Mouse (Mus musculus) adrenal gland, adult 2 months (tissue): ENCODE measurements around the gene Sys1. TPM values are rescaled to one million over a fixed set of nuclear protein-coding genes. Genes with fewer than 3 reads are reported as not detected.
A peak's percentile ranks its signal among the peaks of the same experiment; 100 is the strongest.

ENCODE experiments used
- DNase-seq: peaks from one replicate; pipeline ENCODE4 v3.0.0; 2021
- long read RNA-seq: library from polyadenylated mRNA; stranded (forward); transcript quantifications from one replicate; pipeline ENCODE4 v2.0.0, GENCODE M21; 2021
- polyA plus RNA-seq: library from polyadenylated mRNA; depleted of rRNA; stranded (reverse); fragments of >200 nt; gene quantifications from 2 replicates; pipeline ENCODE4 v1.2.3, GENCODE M21; 2012; rRNA removed
- total RNA-seq, 2 experiments: library from RNA; stranded (reverse); gene quantifications; 2 replicates each; pipeline ENCODE4 v1.2.3; 2021

Sys1 gene
- total RNA-seq, result 10 to 100 TPM; 24.5 to 34.0 TPM
- 299 and 335 TPM in 2 replicates for polyA plus RNA-seq
- long read RNA-seq, transcript Sys1-201 (4 exons, 1,606 nt), result major isoform, 50 of 57 reads
- long read RNA-seq, partial matches to known transcripts, result 7 of 57 reads
- long read RNA-seq, other reads (novel, unspliced or antisense), result 0 of 57 reads

DNA sequence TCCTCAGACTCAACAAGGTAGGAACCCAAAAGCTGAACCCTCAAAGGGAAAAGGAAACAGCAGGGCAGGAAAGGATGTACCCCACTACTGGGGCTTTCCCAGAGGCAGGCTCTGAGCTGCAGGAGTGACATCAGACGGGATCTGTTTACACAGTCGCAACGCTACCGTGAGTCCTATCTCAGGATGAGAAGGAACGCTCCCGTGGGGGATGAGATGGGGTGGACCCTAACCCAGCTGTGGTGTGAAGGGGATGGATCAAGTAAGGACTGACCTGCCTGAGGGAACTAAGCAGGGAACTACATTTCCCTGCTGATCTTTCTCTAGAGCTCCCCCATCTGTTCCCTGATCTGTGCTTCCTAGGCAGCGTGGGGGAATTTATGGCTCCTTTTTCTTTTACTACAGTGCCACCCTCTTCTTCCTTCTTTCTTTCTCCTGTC lies at the start of gene Sys1:
Gene Sys1 (plus strand): TSS at position 101 of the 437 bp plus-strand sequence.
- peak; percentile 54 for DNase-seq

DNA sequence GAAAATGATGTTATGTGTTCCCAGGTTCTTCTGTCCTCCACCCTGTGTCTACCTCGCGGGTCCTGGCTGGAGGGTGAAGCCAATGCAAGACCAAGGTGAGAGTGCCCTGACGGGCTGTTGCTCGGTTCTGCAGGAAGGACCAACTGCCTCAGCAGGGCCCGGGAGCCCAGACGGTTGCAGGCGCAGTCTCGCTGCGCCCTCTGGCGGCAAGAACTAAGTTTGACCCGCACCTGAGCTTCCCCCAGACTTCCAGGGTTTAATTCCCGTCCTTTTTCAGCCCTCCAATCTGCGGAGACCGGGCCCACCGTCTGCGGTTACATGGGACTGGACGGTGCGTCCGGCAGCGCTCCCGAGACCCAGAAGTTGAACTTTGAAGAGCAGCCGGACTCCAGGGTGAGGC lies 49.1 kb upstream of the Sys1 start:
- DNase-seq, result peak; percentile 70

DNA sequence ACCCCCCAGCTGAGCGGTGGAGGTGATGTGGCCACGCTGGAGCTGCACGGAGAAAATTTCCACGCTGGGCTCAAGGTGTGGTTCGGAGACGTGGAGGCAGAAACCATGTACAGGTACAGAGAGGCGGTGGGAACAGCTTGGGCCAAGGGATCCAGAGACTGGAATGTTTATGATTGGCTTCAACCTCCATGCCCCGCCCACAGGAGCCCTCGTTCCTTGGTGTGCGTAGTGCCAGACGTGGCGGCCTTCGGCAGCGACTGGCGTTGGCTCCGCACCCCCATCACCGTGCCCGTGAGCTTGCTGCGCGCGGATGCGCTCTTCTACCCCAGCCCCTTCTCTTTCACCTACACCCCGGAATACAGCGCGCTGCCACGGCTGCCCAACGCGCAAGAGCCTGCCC lies 42.6 kb upstream of the Sys1 start:
- DNase-seq, result no peak

DNA sequence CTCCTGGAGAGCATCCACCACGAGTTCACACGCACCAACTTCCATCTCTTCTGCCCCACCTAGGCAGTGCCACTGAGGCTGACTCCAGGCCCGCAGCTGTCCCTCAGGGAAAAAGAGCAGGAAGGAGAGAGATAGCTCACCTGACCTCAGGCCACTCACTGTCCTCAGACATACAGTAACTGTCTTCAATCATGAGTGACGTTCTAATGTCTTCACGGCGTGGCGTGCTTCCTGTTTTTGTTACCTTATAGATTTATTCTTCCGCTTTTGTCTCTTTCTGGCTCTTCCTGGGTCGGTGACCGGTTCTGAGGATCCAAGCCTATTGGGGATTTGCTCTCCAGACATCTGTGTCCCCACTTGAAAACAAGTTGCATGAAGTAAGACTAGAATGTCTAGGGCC lies 42.2 kb upstream of the Sys1 start:
- no peak for DNase-seq

DNA sequence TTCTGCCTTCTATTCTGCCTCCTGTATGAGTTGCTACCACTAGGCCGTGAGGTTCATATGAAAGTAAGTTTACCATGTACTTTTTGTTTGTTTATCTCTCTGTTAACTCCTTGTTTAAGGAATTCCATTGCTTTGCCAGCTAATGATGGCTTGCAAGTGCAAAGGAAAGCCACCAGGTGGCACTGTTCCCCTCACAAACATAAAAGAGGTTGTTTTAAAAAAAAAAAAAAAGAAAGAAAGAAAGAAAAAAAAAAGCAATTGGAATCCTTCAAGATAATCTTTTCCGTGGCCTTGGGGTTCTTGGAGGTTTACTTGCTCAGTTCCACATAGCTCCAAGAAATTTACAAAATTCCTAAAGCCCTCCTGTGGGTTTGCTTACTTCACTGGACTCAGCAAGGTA lies 39.6 kb upstream of the Sys1 start:
- no peak for DNase-seq

DNA sequence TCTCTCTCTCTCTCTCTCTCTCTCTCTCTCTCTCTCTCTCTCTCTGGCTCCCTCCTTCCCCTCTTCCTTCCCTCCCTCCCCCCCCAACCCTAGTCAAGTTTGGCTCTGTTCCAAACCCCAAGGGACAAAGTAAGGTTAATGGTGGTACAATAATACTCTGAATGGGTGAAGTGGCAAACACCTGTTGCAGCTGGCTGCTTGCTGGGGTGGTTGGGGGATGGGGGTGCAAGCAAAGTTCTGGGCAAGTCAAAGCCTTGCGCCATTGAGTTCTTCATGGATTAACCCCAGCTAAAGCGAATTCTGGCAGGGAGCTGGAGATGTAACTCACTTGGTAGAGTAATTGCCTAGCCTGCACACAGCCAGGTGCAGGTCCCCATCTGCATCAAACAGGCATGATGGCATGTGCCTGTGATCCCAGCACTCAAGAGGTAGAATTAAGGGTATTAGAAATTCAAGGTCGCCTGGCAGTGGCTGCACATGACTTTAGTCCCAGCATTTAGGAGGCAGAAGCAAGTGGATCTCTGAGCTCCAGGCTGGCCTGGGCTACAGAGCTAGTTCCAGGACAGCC lies 38.4 kb upstream of the Sys1 start:
- no peak for DNase-seq

DNA sequence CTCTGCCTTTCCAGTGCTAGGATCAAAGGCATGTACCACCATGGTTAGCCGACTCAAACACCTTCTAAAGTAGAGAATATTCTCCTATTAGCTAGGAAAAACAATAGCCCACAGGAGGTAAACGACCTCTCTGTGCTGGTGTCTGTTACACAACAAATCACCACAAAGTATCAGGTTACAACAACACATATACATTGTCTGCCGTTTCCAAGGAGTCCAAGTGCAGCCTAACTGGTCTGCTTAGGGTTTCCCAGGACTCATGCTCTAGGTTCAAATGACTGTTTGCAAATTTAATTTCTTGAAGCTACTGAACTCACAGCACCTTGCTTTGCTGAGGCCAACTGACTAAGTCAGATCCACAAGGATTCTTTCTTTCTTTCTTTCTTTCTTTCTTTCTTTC lies 37.3 kb upstream of the Sys1 start:
- no peak for DNase-seq

DNA sequence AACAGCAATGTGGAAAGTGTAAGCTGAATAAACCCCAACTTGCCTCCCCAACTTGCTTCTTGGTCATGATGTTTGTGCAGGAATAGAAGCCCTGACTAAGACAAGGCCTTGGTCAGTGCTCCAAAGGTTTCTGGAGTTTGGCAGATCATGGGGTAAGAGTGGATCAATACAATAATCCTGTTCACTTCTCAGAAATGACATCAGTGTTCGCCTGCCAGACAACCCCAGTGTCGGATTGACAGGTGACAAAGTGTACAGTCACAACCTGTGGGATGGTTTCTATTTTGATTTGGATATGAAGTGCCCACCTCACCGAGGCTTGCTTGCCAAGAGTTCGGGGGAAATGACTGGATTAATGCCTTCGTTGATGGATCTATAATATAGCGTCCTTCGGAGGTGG lies 35.5 kb upstream of the Sys1 start:
- DNase-seq, result no peak

DNA sequence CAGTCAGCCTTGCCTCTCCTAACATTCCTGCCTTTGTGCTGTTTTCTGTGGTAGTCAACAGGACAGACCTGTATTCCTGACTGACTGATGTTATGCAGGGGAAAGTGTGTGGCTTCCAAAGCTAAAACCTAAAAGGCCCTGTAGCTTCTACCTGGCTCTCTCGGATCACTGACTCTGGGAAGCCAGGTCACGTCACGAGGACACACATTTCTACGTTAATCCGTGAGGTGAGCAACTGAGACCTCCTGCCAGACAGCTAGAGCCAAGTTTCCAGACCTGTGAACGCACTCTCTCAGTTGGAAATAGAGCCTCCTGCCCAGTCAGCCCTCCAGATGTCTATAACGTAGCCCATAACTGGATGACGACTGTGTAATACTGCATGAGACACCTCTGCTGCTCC lies 34.8 kb upstream of the Sys1 start:
- DNase-seq, result no peak

DNA sequence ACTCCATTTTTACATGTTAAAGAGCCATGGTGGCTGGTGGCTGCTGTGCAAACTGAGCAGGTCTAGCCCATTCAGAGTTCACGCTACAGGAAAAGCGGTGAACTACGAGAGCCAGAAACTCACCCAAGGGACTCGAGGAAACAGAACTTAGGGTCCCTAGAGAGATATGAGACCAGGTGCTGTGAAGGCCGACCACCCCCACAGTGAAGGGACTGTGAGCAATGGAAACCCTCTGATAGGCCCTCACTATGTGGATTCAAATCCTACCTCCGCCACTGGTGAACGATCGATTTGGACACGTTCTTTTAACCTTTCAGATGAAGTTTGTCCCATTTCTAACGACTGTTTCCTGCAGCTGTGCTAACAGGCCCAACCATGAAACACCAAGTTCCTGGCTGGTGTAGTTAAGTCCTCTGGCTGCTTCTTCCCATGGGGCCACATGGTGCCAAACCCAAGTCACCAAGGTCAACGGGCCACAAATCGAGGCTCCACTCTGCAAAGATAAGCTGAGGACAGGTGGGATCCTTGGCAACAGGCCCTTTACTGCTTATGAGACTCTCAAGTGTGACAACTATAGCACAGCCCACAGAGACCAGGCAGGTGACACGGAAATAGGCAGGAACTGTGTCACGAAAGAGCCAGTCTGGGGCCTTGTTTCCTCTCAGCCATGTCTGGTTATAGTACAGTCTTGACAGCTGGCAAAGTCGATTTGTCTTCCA lies 33.9 kb upstream of the Sys1 start:
- DNase-seq, result no peak

DNA sequence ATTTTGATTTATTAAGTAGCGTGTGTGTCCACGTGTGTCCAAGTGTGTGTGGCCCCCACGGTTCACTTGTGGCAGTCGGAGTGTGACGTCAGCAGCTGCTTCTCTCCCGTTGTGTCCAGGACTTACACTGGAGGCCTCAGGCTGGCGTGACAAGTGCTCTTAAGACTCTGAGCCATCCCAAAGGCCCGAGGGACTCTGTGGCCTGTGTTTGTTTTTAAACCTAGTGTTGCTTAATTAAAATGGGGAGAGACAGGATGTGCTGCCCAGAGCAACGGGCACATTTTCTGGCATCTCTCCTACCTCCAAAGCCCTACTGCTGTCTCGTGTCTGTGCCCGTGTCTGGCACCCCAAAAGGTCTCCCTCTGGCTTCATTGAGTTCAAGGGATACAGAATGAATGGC lies 33.3 kb upstream of the Sys1 start:
- no peak for DNase-seq

DNA sequence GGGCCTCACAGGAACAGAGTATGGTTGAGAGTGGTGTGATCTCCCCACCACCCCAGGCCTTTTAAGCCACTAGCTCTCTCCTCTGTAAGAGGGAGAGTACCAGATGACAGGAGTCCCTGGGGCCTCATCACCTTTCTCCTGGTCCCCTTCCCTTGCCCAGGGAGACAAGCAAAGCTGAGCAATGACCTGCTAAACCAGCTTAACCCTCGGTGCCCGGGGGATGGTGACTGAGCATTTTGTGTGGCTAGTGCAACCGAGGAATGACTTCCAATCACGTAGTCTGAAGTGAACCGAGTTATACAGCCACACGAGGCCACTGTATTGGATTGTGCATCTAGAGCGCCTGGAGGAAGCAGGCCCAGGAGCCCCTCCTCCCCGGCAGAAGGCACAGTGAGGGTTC lies 32.4 kb upstream of the Sys1 start:
- DNase-seq, result no peak

DNA sequence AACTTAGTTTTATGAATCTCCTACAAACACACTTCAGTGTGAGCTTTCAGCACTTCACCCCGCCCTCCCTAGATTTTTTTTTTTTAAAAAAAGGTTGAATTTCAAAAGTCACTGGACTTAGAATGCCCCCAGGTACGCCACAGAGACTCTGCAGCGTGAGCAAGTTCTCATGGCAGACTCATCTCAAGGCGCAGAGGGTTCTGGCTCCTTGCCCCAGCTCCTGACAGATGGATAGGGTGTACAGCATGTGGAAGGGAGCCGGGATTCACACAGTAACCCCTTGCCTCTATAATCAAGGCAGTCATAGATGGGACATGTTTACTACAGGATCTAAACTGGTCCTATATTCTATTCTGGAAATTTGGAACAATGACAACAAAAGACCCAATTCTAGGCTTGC lies 31.4 kb upstream of the Sys1 start:
- no peak for DNase-seq

DNA sequence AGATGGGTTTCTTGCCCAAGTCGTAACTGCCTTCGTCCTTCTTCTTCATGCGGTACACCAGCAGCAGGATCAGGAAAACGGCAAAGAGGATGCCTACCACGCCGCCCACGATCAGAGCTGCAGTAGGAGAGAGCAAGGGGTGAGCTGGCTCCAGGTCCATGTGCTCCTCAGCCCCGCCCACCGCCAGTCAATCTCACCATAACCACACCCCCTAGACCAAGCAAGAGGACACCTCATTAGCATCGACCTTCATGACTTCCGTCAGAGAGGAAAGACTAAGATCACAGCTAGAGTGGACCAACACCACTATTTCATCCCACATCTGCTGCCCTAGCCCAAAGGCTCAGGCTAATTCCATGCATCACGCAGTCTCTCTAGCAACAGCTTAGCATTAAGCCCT lies 30.6 kb upstream of the Sys1 start:
- no peak for DNase-seq

DNA sequence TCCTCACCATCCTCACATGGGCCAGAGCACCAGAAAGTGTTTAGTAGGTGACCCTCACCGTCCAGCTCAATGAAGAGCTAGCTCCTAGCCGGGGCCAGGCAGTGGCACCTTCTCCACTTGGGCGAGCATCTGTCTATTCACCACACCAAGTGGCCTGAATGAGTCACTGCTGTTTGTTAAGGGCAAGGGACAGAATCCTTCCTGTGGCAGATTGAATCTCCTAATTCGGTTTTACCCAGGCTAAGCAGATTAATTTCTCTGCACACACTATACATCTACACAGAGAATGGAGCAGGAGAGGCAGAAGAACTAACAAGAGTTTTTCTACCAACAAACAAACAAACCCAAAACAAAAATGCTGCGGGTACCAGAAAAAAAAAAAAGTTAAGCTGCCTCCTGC lies 29.8 kb upstream of the Sys1 start:
- DNase-seq, result no peak

DNA sequence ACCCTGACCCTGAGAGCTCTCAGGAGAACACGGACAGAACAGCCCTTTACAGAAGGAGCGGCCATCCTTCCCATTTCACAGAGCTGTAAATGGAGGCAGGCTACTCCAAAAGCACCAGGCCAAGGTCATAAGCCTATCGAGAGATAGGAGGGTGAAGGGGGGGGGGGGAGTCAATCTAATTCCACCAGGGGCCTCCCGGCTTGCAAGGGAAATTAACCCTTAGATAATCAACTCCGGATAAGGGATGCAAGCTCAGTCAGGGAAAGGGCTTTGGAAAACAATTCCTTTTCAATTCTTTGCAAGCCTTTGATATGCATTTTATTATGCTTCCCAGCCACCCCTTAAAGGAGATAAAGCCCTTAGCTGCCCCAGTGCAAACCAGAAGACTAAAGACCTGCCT lies 28.3 kb upstream of the Sys1 start:
- DNase-seq, result no peak

DNA sequence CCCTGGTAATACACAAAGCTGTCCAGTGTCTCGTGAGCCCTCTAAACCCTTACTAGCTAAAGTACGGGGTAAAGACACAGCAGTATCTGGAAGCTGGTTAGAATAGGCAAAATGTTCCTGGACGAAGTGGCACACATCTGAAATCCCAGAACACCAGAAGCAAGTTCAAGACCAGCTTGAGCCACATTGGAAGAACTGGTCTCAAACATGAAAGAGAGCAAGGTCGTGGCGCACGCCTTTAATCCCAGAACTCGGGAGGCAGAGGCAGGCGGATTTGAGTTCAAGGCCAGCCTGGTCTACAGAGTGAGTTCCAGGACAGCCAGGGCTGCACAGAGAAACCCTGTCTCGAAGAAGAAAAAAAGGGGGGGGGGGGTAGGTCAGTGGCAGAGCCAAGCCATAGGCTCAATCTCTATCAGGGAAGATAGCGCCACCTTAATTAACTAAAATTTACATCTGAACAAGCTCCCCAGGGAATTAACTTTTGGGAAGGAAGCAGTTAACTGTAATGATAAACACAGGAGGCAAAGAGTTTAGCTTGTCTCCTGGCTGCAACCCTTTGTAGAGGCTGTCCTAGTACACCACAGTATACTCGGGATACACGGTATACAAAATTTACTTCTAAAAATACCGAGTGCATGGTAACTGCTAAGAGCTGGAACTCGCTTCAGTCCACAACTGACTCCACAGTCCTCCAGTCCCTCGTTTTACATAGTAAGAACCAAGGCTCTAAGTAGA lies 26.7 kb upstream of the Sys1 start:
- DNase-seq, result no peak

DNA sequence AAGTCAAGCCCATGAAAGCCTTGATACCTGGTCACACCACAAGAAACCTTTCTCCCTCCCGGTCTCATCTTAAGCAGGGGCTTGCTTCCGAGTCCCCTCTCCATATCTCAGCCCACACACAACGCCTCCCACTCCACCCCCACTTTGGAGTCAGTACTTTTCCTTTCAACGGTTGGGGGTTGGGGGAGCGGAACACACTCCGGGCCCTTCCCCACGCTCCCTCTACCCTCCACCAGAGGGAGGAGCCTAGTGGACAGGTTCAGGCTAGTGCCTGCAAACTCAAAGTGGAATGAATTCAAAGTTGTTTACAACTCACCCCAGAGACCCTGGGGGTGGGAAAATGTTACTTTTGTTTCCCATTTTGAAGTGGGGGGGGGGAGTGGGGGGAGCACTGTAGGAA lies 26.1 kb upstream of the Sys1 start:
- DNase-seq, result no peak

DNA sequence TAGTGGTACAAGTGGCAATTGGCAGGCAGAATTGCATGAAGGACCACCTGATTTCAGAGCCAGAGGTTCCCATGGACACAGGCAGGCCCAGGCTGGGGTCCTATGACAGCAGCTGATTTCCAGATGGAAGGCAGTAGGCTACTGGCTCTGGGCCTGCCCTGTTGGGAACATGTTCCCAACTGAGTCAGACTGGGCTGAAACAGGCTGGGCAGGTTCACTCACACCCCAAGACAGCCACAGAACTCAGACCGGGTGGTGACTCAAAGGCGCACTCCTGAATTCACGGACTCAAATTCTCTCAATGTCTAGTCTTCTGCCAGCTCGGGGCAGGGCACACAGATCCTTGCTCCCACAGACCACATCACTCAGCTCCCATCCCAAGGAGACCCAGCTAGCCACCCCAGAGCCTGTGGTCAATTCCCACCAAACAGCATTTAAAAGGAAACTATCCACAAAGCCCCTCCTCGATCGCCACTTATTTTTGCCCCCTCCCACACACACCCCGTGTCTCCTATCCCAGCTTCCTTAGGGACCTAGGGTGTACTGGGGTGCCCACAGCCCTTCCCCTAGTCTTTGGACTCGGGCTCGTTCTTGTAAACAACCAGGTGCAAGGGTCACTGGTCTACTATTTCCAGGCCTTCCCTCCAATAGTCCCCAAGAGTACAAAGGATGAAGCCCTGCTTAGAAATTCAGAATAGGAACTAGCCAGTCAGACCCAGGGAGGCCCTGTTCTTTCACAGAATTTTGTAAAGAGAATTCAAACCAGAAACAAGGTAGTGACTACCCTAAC lies 24.9 kb upstream of the Sys1 start:
- DNase-seq, result no peak

DNA sequence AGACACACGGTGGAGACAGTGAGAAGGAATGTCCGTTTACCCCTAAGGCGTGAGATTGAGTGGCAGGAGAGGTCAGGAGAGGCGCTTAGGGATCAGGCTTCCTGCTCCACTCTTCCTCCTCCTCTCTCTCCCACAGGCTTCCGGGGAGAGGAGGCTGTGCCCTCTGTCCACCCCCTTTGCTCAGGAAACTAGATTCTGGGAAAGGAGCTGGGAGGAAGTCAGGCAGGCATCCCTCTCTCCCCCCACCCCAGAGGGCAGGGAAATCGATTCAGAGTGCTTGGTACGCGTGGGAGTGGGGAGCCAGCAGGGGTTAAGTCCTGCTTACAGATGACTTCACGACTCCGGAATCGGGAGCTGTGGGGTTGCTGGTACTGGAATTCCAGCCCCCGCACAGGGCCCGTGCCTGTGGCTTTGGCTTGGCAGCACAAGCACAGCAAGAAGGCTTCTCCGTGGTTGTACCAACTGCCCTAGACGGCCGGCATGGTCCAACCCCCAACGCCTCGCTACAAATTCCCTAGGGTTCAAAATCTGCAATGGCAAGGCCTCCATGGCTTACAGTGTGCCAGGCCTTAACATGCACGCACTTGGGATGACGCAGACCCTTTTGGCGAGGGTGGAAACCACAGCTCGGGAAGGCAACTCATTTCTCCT lies 24.1 kb upstream of the Sys1 start:
- DNase-seq, result peak; percentile 51

DNA sequence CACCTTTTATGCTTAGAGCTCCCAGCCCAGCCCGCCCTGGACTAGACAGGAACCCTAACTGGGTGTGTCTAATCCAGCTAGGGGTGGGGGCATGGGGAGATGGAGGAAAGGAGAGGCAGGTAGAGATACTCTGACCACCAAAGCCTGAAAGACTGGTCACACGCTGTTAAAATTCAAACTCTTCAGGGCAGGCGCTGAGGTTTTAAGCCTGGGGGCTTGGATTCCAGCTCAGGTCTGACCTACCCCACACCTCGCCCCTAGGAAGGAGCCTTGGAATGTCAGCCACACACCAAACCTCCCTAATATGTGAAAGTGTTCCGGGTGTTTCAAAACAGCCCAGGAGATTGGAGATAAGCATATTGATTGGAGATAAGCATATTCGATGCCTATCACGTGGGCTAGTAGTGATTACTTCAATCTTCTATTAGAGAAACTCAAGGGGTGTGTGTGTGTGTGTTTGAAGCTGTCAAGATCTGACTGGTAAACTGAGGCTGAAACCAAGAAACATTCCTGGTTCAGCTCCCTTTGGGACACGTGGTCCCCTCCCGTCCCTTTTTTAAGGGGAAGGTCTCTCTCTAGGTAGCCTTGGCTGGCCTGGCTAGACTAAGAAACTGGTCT lies 23.4 kb upstream of the Sys1 start:
- no peak for DNase-seq
